Mouse (Mus musculus): ENCODE data around the gene Igfbp7.

- no peak for TF ChIP-seq POLR2A (IDR thresholded peaks at IDR 0.05; ENCODE audit: control insufficient read depth in 1 of 2, insufficient read depth in 1 of 2, low read depth in 1 of 2, low read length in 2 of 2, poor library complexity in 1 of 2)
- no peak for TF ChIP-seq ZC3H11A (IDR thresholded peaks at IDR 0.05; ENCODE audit: low read depth, low read length)
These were observed 25.7 kb upstream of the Igfbp7 start for GRCm38 (mm10) chr5:77433561-77433960.

Data from MEL (cell line).